Comparison of ENCODE assay signal across 12 mouse cellular contexts in genomic region chr8:92065554-92066239, GRCm38 (mm10).
DNase-seq lines count a peak whose midpoint lies in the region; ATAC-seq and TF ChIP-seq lines count a peak whose summit lies in the region.
"Had no signal": no experiment of that assay in that cellular context is flagged by ENCODE, and none has a peak within 500 bp of the region (broad histone marks: within the 10 kb centered on the region; RNA-seq: fewer than 3 reads in every experiment).

No protein-coding gene starts in this region.

- no peak overlapping the region for H3K9ac ChIP-seq in kidney, postnatal 0 days (ENCODE audit: low read depth, low read length)
- H3K9ac ChIP-seq in midbrain, embryonic 13.5 days (replicated peaks), result no peak overlapping the region
- H3K9ac ChIP-seq in midbrain, embryonic 14.5 days (replicated peaks; ENCODE audit: low read length), result no peak overlapping the region
- no peak overlapping the region for H3K9ac ChIP-seq in embryonic facial prominence, embryonic 14.5 days (ENCODE audit: low read depth, low read length)
- H3K9ac ChIP-seq: heart, embryonic 15.5 days had no signal

- no peak overlapping the region for H3K4me3 ChIP-seq in kidney, postnatal 0 days (replicated peaks; ENCODE audit: low read depth, low read length)
- no peak overlapping the region for H3K4me3 ChIP-seq in midbrain, embryonic 13.5 days (replicated peaks)
- no peak overlapping the region for H3K4me3 ChIP-seq in midbrain, embryonic 14.5 days (replicated peaks; ENCODE audit: low read depth, low read length)
- no peak overlapping the region for H3K4me3 ChIP-seq in embryonic facial prominence, embryonic 14.5 days (ENCODE audit: low read depth, low read length)
- H3K4me3 ChIP-seq: heart, embryonic 15.5 days had no signal

- 14% methylated on average over 9 of the region's 9 CpGs for WGBS in kidney, postnatal 0 days
- 4% methylated on average over 9 of the region's 9 CpGs for WGBS in midbrain, embryonic 13.5 days
- 6% methylated on average over 7 of the region's 9 CpGs for WGBS in midbrain, embryonic 14.5 days
- 5% methylated on average over 8 of the region's 9 CpGs for WGBS in embryonic facial prominence, embryonic 14.5 days

- ATAC-seq in kidney, postnatal 0 days (replicated peaks; ENCODE audit: low FRiP score, low read depth), result no peak
- ATAC-seq in midbrain, embryonic 13.5 days, result peak; percentile 9; the same call in 1 of the 2 replicates
- no peak for ATAC-seq in midbrain, embryonic 14.5 days (ENCODE audit: low FRiP score, low TSS enrichment)
- ATAC-seq in embryonic facial prominence, embryonic 14.5 days (ENCODE audit: low read depth), result peak; percentile 66; the same call in 1 of the 2 replicates

- H3K4me2 ChIP-seq in kidney, postnatal 0 days (ENCODE audit: low read length), result no peak overlapping the region
- 0 out of 2 replicates have a peak overlapping the region, but pooled peaks have one; percentile 11 for H3K4me2 ChIP-seq in midbrain, embryonic 13.5 days (replicated peaks)
- no peak overlapping the region for H3K4me2 ChIP-seq in midbrain, embryonic 14.5 days (ENCODE audit: low read length)
- H3K4me2 ChIP-seq in embryonic facial prominence, embryonic 14.5 days (ENCODE audit: low read depth, low read length), result no peak overlapping the region
- H3K4me2 ChIP-seq: heart, embryonic 15.5 days had no signal

- no peaks in the 10 kb centered on the region for H3K27me3 ChIP-seq in kidney, postnatal 0 days (ENCODE audit: insufficient read depth, low read length)
- H3K27me3 ChIP-seq in midbrain, embryonic 13.5 days, result peaks cover 58% of the 10 kb centered on the region
- H3K27me3 ChIP-seq in midbrain, embryonic 14.5 days (ENCODE audit: control insufficient read depth, insufficient read depth, low read length), result peaks cover 8% of the 10 kb centered on the region; the same call in 1 of the 2 replicates
- peaks cover 4% of the 10 kb centered on the region; the same call in 1 of the 2 replicates for H3K27me3 ChIP-seq in embryonic facial prominence, embryonic 14.5 days (replicated peaks; ENCODE audit: control insufficient read depth, insufficient read depth, low read length)

- H3K9me3 ChIP-seq in kidney, postnatal 0 days (replicated peaks; ENCODE audit: low read length), result no peaks in the 10 kb centered on the region
- no peaks in the 10 kb centered on the region for H3K9me3 ChIP-seq in midbrain, embryonic 13.5 days
- no peaks in the 10 kb centered on the region for H3K9me3 ChIP-seq in midbrain, embryonic 14.5 days (ENCODE audit: control insufficient read depth, low read length)
- H3K9me3 ChIP-seq in embryonic facial prominence, embryonic 14.5 days (ENCODE audit: control insufficient read depth, low read length), result no peaks in the 10 kb centered on the region
- H3K9me3 ChIP-seq: heart, embryonic 15.5 days had no signal

- H3K27ac ChIP-seq in kidney, postnatal 0 days, result no peak overlapping the region
- H3K27ac ChIP-seq in midbrain, embryonic 13.5 days, result peak overlapping the region; percentile 10; the same call in 1 of the 2 replicates
- H3K27ac ChIP-seq in midbrain, embryonic 14.5 days (replicated peaks; ENCODE audit: low read depth, low read length), result no peak overlapping the region; the same call in 1 of the 2 replicates
- no peak overlapping the region for H3K27ac ChIP-seq in embryonic facial prominence, embryonic 14.5 days (replicated peaks; ENCODE audit: low read depth, low read length)
- H3K27ac ChIP-seq: heart, embryonic 15.5 days had no signal

- no peak for TF ChIP-seq CTCF in kidney, postnatal 0 days (IDR thresholded peaks at IDR 0.05; ENCODE audit: low read depth)

- H3K4me1 ChIP-seq in kidney, postnatal 0 days (replicated peaks; ENCODE audit: insufficient read depth, low read length), result peaks cover 8% of the 10 kb centered on the region; the same call in 1 of the 2 replicates
- peaks cover 37% of the 10 kb centered on the region for H3K4me1 ChIP-seq in midbrain, embryonic 13.5 days (replicated peaks)
- peaks cover 27% of the 10 kb centered on the region for H3K4me1 ChIP-seq in midbrain, embryonic 14.5 days (ENCODE audit: control insufficient read depth, insufficient read depth, low read length)
- peaks cover 21% of the 10 kb centered on the region for H3K4me1 ChIP-seq in embryonic facial prominence, embryonic 14.5 days (ENCODE audit: control insufficient read depth, insufficient read depth, low read length)
- H3K4me1 ChIP-seq: heart, embryonic 15.5 days had no signal

- peak; percentile 72 for DNase-seq in kidney, postnatal 0 days (ENCODE audit: low spot score)
- no peak for DNase-seq in kidney, postnatal 10 days
- no peak for DNase-seq in midbrain, embryonic 14.5 days
- DNase-seq in embryonic facial prominence, embryonic 14.5 days (ENCODE audit: low spot score), result peak; percentile 69
- peak; percentile 51 for DNase-seq in retina, embryonic 14.5 days (ENCODE audit: low spot score)
- no peak for DNase-seq in spleen, postnatal 4 days (ENCODE audit: low spot score in 2 of 2)
- DNase-seq in layer of hippocampus, adult 18-20 months (ENCODE audit: low spot score in 2 of 2), result no peak
- DNase-seq: cerebellum, adult 9-11 months; kidney, adult 11 months; spleen, adult 18-20 months had no signal

- H3K36me3 ChIP-seq in kidney, postnatal 0 days (ENCODE audit: insufficient read depth, low read length), result no peaks in the 10 kb centered on the region
- H3K36me3 ChIP-seq in midbrain, embryonic 13.5 days, result no peaks in the 10 kb centered on the region
- no peaks in the 10 kb centered on the region for H3K36me3 ChIP-seq in midbrain, embryonic 14.5 days (ENCODE audit: control insufficient read depth, insufficient read depth, low read length)
- H3K36me3 ChIP-seq in embryonic facial prominence, embryonic 14.5 days (ENCODE audit: control insufficient read depth, insufficient read depth, low read length), result no peaks in the 10 kb centered on the region
- H3K36me3 ChIP-seq: heart, embryonic 15.5 days had no signal

Comparison
In these comparisons a context has a peak if more than half of its experiments do, and no peak if none do; other contexts are left out.
1. ATAC-seq: peak in midbrain, embryonic 13.5 days (single experiment) and embryonic facial prominence, embryonic 14.5 days (single experiment); none in kidney, postnatal 0 days (single experiment) and midbrain, embryonic 14.5 days (single experiment).
2. DNase-seq: peak in kidney, postnatal 0 days (single experiment), embryonic facial prominence, embryonic 14.5 days (single experiment) and retina, embryonic 14.5 days (single experiment); none in kidney, postnatal 10 days (single experiment), midbrain, embryonic 14.5 days (single experiment), spleen, postnatal 4 days (0 of 2) and layer of hippocampus, adult 18-20 months (0 of 2).